Mouse (Mus musculus) testis, adult 2 months (tissue): ENCODE measurements at regions not wholly inside any gene's neighbourhood (a gene's known extent, or its start where the extent isn't known, plus 50 kb on each side); places are given as distances from the start of the nearest gene placed in this dataset.

Experiments
- CTCF ChIP-seq: fragments of 200-500 bp; IDR thresholded peaks from 2 replicates; pipeline ENCODE4 v1.5.1; 2012; ENCODE audit warnings: low read depth, mild to moderate bottlenecking, inconsistent platforms, low read length, moderate library complexity; ENCODE audit not compliant: control insufficient read depth, insufficient read depth, insufficient replicate concordance
- POLR2A ChIP-seq: fragments of 200-500 bp; IDR thresholded peaks from 2 replicates; pipeline ENCODE4 v1.6.1; 2012; ENCODE audit warnings: low read depth, mild to moderate bottlenecking, inconsistent platforms, low read length, moderate library complexity; ENCODE audit not compliant: control insufficient read depth

DNA sequence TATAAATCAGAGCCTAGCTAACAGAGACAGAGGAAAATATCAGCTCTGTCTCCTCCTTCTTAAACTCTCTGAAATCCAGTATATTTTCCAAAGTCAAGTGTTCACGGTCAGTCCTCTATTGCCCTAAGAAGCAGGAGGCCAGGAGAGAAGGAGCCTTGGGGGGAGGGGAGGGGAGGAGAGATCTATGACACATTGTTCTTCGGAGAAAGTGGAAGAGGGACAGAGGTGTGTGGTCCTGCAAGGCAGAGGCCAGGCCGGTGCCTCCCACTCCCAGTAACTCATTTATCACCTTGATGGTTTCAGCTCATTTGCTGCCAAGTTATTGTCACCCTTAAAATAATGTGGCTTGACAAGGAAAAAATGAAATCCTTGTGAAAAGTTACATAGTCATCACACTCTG lies 646.7 kb downstream of the Rab28 start:
- no peak for TF ChIP-seq CTCF
- TF ChIP-seq POLR2A, result no peak
